Mouse (Mus musculus) ovary, adult 18-20 months (tissue): ENCODE measurements around the gene B4galt7.
A peak's percentile ranks its signal among the peaks of the same experiment; 100 is the strongest.
"Not testable (repeated sequence)": the region's sequence is repeated elsewhere in the genome, so short reads cannot be mapped to it uniquely, and the experiment has no call there.

Experiments
- DNase-seq: peaks from one replicate; pipeline ENCODE4 v3.0.0; 2022; ENCODE audit warnings: low spot score, mixed read lengths

B4galt7 gene

GRCm38 (mm10) chr13:55599566-55600540 is at the start of gene B4galt7:
Gene B4galt7, plus strand, starts transcription at chr13:55599896.
- DNase-seq: peak; percentile 71

- DNase-seq: no peak
Observed at GRCm38 (mm10) chr13:55555921-55556320, 43.8 kb upstream of the B4galt7 start.

GRCm38 (mm10) chr13:55557499-55557898 is 42.2 kb upstream of the B4galt7 start:
- DNase-seq: no peak

- DNase-seq: no peak
Observed at GRCm38 (mm10) chr13:55563266-55563879, 36.3 kb upstream of the B4galt7 start.

GRCm38 (mm10) chr13:55567001-55567400 is 32.7 kb upstream of the B4galt7 start:
- no peak for DNase-seq

GRCm38 (mm10) chr13:55567949-55568348 is 31.7 kb upstream of the B4galt7 start:
- DNase-seq: no peak

GRCm38 (mm10) chr13:55568524-55568923 is 31.2 kb upstream of the B4galt7 start:
- DNase-seq: not testable (repeated sequence)

GRCm38 (mm10) chr13:55569726-55570285 is 29.9 kb upstream of the B4galt7 start:
- DNase-seq: no peak

GRCm38 (mm10) chr13:55570286-55570973 is 29.3 kb upstream of the B4galt7 start:
- peak; percentile 13 for DNase-seq

- peak; percentile 89 for DNase-seq
Observed at GRCm38 (mm10) chr13:55571027-55571751, 28.5 kb upstream of the B4galt7 start, which contains the start of gene Fam193b. Gene Fam193b, minus strand, starts transcription at chr13:55571120.

GRCm38 (mm10) chr13:55571977-55572376 is 27.7 kb upstream of the B4galt7 start:
- no peak for DNase-seq

- DNase-seq: no peak
Observed at GRCm38 (mm10) chr13:55573432-55573831, 26.3 kb upstream of the B4galt7 start, which contains the start of gene Tmed9. Gene Tmed9, plus strand, starts transcription at chr13:55573732.

- no peak for DNase-seq
Observed at GRCm38 (mm10) chr13:55574321-55574720, 25.4 kb upstream of the B4galt7 start.

- no peak for DNase-seq
Observed at GRCm38 (mm10) chr13:55575932-55576331, 23.8 kb upstream of the B4galt7 start.

- not testable (repeated sequence) for DNase-seq
Observed at GRCm38 (mm10) chr13:55576872-55577271, 22.8 kb upstream of the B4galt7 start.

GRCm38 (mm10) chr13:55578086-55578485 is 21.6 kb upstream of the B4galt7 start:
- DNase-seq: no peak

GRCm38 (mm10) chr13:55591961-55592490 is 7.7 kb upstream of the B4galt7 start:
- no peak for DNase-seq

GRCm38 (mm10) chr13:55592512-55593253 is 7.0 kb upstream of the B4galt7 start:
- DNase-seq: peak; percentile 95

- no peak for DNase-seq
Observed at GRCm38 (mm10) chr13:55593254-55593747, 6.4 kb upstream of the B4galt7 start.

- no peak for DNase-seq
Observed at GRCm38 (mm10) chr13:55595375-55595774, 4.3 kb upstream of the B4galt7 start.
